In genomic region chr15:88696055-88696454, GRCm38 (mm10) we compare ENCODE assay signal across 21 mouse cellular contexts.
"Had no signal": no experiment of that assay in that cellular context is flagged by ENCODE, and none has a peak within 500 bp of the region (broad histone marks: within the 10 kb centered on the region; RNA-seq: fewer than 3 reads in every experiment).

No protein-coding gene starts in this region.

- ATAC-seq: forebrain, embryonic 13.5 days; forebrain, embryonic 14.5 days; forebrain, embryonic 15.5 days; forebrain, embryonic 16.5 days; forebrain, postnatal 0 days had no signal

- DNase-seq: cerebellum, adult 8-10 months; cerebellum, adult 9-10 months; cerebellum, adult 9-11 months; cerebellum, postnatal 10 days; cerebellum, postnatal 14 days; cerebellum, postnatal 25 days; cerebellum, postnatal 36 days; embryo, embryonic 11 days; forebrain, postnatal 0 days; gastrocnemius, adult 2 months; gastrocnemius, postnatal 10 days; gastrocnemius, postnatal 14 days; gastrocnemius, postnatal 25 days; gastrocnemius, postnatal 36 days; heart, adult 11 months; heart, adult 18-20 months; heart, adult 2 months had no signal
